Mouse (Mus musculus) spleen, adult 2 months (tissue): Measurements from ENCODE around the gene Slc7a5. TPM values are rescaled to one million over a fixed set of nuclear protein-coding genes. Genes with fewer than 3 reads are reported as not detected.

Source experiments
- DNase-seq, 2 experiments: peaks; one replicate each; pipeline versions ENCODE4 v3.0.0 to v3.0.0-alpha.2; 2012 to 2021; ENCODE audit warnings: low spot score in 2 of 2, low read depth in 1 of 2
- H3K27ac ChIP-seq: fragments of 200-500 bp; 2 replicates; pipeline ENCODE4 v1.5.1; 2012; ENCODE audit warnings: low read length, inconsistent platforms; ENCODE audit not compliant: insufficient read depth
- H3K27me3 ChIP-seq: fragments of 200-500 bp; 2 replicates; pipeline ENCODE4 v1.6.1; 2012; ENCODE audit warnings: mild to moderate bottlenecking, moderate library complexity, low read length, inconsistent platforms; ENCODE audit not compliant: control insufficient read depth, insufficient read depth
- H3K36me3 ChIP-seq: fragments of 200-500 bp; 2 replicates; pipeline ENCODE4 v1.6.1; 2012; ENCODE audit warnings: mild to moderate bottlenecking, low read length, inconsistent platforms; ENCODE audit not compliant: control insufficient read depth, insufficient read depth
- H3K4me1 ChIP-seq: fragments of 200-500 bp; 2 replicates; pipeline ENCODE4 v1.6.1; 2011; ENCODE audit warnings: inconsistent platforms; ENCODE audit not compliant: control insufficient read depth, insufficient read depth, insufficient read length
- H3K4me3 ChIP-seq: fragments of 200-500 bp; 2 replicates; pipeline ENCODE4 v1.5.1; 2011; ENCODE audit warnings: mild to moderate bottlenecking, inconsistent platforms; ENCODE audit not compliant: insufficient read depth, insufficient read length; ENCODE audit errors: extremely low read depth
- CTCF ChIP-seq: fragments of 200-500 bp; IDR thresholded peaks from 2 replicates; pipeline ENCODE4 v1.5.1; 2011; ENCODE audit warnings: mild to moderate bottlenecking, inconsistent platforms; ENCODE audit not compliant: insufficient read depth, insufficient read length, insufficient replicate concordance; ENCODE audit errors: extremely low read depth
- POLR2A ChIP-seq: fragments of 200-500 bp; IDR thresholded peaks from 2 replicates; pipeline ENCODE4 v1.6.1; 2011; ENCODE audit warnings: low read depth, low read length, inconsistent platforms
- WGBS: fragments of 180-500 bp; shearing (Covaris S2); methylation state at CpG from one replicate; pipeline ENCODE4 v1.1.7; 2018; 5-methylcytosine and 5-hydroxymethylcytosine counted together
- polyA plus RNA-seq: library from polyadenylated mRNA; depleted of rRNA; stranded (reverse); fragments of >200 nt; gene quantifications from 2 replicates; pipeline ENCODE4 v1.2.3, GENCODE M21; 2012

The Slc7a5 gene
- polyA plus RNA-seq, 1 experiment, result 45.0 TPM

GRCm38 (mm10) chr8:121861276-121861675 lies 46.2 kb downstream of the Slc7a5 start:
- no peaks in the 10 kb centered on the region for H3K36me3 ChIP-seq
- no peaks in the 10 kb centered on the region for H3K4me1 ChIP-seq
- no peak for DNase-seq
- TF ChIP-seq POLR2A (no peak), CTCF (no peak)
- H3K4me3 ChIP-seq, result no peak overlapping the region
- H3K27me3 ChIP-seq, result no peaks in the 10 kb centered on the region
- H3K27ac ChIP-seq, result no peak overlapping the region
- 24% methylated on average over 6 of the region's 6 CpGs for WGBS

DNA sequence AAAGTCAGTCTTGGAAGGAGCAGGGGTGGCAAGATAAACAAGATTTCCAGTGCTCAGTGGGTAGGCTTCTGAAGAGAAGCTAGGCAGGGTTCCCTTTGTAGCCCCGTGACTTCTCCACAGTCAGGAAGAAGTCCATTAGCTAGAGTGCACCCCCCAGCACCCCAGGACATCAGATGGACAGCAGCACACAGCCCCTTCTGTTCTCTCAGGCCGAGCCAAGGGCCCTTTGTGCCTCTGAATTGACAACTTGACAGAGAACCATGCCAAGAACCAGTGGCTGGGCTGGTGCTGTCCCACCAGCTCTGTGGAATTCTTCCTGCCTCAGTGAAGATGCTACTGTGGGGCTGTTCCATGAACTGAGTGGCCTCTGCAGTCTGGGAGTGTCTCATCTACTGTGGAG lies 49.7 kb downstream of the Slc7a5 start:
- Histone ChIP-seq H3K27ac (no peak overlapping the region), H3K4me3 (no peak overlapping the region), H3K27me3 (no peaks in the 10 kb centered on the region), H3K4me1 (no peaks in the 10 kb centered on the region), H3K36me3 (no peaks in the 10 kb centered on the region)
- no peak for TF ChIP-seq CTCF
- no peak for TF ChIP-seq POLR2A
- WGBS, result 62% methylated on average over 2 of the region's 2 CpGs
- no peak for DNase-seq

DNA sequence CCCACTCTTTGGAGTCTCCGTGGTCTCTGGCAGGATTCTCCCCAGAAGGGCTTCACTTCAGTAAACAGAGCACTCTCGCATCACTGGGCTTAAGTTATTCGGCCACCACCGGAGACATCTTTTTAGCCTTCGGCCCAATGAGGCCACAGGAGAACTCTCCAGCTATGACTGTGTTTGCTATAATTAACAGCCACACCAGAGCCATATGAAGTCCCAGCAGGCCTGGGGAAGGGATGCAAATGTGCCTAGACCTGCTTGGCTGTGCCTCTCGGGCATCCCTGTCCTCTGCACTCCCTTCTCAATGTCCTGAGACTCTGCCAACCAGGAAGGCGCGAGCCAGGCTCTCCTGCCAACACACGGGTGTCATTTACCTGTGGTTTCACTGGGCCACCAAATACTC lies 50.2 kb downstream of the Slc7a5 start:
- no peak overlapping the region for H3K27ac ChIP-seq
- H3K36me3 ChIP-seq, result no peaks in the 10 kb centered on the region
- TF ChIP-seq POLR2A (no peak), CTCF (no peak)
- H3K4me1 ChIP-seq, result no peaks in the 10 kb centered on the region
- H3K4me3 ChIP-seq, result no peak overlapping the region
- WGBS, result 86% methylated on average over 9 of the region's 9 CpGs
- H3K27me3 ChIP-seq, result no peaks in the 10 kb centered on the region
- no peak for DNase-seq

GRCm38 (mm10) chr8:121856071-121856746 lies 51.3 kb downstream of the Slc7a5 start:
- no peaks in the 10 kb centered on the region for H3K27me3 ChIP-seq
- no peak overlapping the region for H3K27ac ChIP-seq
- peak in 1 of 2 experiments; percentile 1 for DNase-seq
- H3K4me1 ChIP-seq, result 0 out of 2 replicates have a peak, but pooled peaks cover under 1% of the 10 kb centered on the region
- H3K4me3 ChIP-seq, result no peak overlapping the region
- TF ChIP-seq POLR2A, result no peak
- TF ChIP-seq CTCF, result no peak
- no peaks in the 10 kb centered on the region for H3K36me3 ChIP-seq
- 84% methylated on average over 14 of the region's 14 CpGs for WGBS

DNA sequence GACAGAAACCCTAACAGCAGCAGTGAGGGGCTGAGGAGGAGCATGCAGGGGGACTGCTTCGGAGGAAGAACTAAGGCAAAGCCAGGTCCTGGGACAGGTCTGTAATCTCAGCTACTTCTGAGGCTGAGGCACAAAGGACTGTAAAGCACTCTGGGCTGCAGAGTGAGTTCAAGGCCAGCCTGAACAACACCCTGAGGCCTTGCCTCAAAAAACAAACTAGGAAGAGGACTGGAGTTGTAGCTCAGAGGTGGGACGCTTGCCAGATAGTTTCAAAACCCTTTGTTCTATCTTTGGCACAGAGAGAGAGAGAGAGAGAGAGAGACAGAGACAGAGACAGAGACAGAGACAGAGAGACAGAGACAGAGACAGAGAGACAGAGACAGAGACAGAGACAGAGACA lies 53.9 kb downstream of the Slc7a5 start:
- Histone ChIP-seq H3K27me3 (no peaks in the 10 kb centered on the region), H3K4me3 (no peak overlapping the region), H3K36me3 (no peaks in the 10 kb centered on the region), H3K27ac (no peak overlapping the region), H3K4me1 (0 out of 2 replicates have a peak, but pooled peaks cover 6% of the 10 kb centered on the region)
- WGBS, result 79% methylated on average over 2 of the region's 2 CpGs
- no peak for TF ChIP-seq POLR2A
- TF ChIP-seq CTCF, result no peak
- DNase-seq, result no peak

GRCm38 (mm10) chr8:121852464-121852863 lies 55.0 kb downstream of the Slc7a5 start:
- Histone ChIP-seq H3K36me3 (no peaks in the 10 kb centered on the region), H3K27me3 (no peaks in the 10 kb centered on the region), H3K4me1 (0 out of 2 replicates have a peak, but pooled peaks cover 6% of the 10 kb centered on the region), H3K4me3 (no peak overlapping the region), H3K27ac (no peak overlapping the region)
- no peak for DNase-seq
- WGBS, result 54% methylated on average over 7 of the region's 7 CpGs
- TF ChIP-seq POLR2A, result no peak
- no peak for TF ChIP-seq CTCF

DNA sequence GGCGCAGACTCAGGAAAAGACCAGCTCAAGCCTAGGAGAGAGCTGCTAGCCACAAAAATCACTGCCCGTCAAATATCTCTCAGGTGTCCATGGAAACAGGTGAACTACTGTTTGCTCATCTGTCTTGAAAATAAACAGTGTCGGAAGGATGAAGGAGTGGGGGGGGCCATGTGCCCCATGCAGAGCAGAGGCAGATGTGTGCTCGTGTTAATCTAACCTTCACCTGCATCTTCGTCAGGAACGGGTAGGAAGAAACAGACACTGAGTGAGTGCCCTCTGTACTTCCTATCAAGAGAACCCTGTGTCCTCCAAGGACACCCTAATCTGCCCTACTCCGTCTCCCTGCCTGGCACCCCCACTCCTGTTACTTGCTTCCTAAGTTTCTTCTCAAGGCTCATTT lies 55.8 kb downstream of the Slc7a5 start:
- peak in 1 of 2 experiments; percentile 1 for DNase-seq
- WGBS, result 89% methylated on average over 7 of the region's 7 CpGs
- no peak overlapping the region for H3K27ac ChIP-seq

More for the DNA sequence above, 55.8 kb downstream of the Slc7a5 start:
- no peaks in the 10 kb centered on the region for H3K27me3 ChIP-seq
- H3K36me3 ChIP-seq, result no peaks in the 10 kb centered on the region
- H3K4me1 ChIP-seq, result 0 out of 2 replicates have a peak, but pooled peaks cover 6% of the 10 kb centered on the region
- no peak overlapping the region for H3K4me3 ChIP-seq
- TF ChIP-seq POLR2A, result no peak
- TF ChIP-seq CTCF, result no peak
